Mouse (Mus musculus): ENCODE results near the gene Slamf1.

GRCm38 (mm10) chr1:171734898-171735297 lies 32.0 kb upstream of the Slamf1 start:
- TF ChIP-seq POLR2A (IDR thresholded peaks at IDR 0.05; ENCODE audit: borderline replicate concordance, extremely low read depth, insufficient read depth, insufficient read length, poor library complexity, severe bottlenecking) (no peak), CTCF (IDR thresholded peaks at IDR 0.05; ENCODE audit: borderline replicate concordance, extremely low read depth, insufficient read depth, insufficient read length) (no peak)

Measured in brain, embryonic 14.5 days (tissue).